Comparison of ENCODE assay signal across 13 mouse cellular contexts in the genomic region with DNA sequence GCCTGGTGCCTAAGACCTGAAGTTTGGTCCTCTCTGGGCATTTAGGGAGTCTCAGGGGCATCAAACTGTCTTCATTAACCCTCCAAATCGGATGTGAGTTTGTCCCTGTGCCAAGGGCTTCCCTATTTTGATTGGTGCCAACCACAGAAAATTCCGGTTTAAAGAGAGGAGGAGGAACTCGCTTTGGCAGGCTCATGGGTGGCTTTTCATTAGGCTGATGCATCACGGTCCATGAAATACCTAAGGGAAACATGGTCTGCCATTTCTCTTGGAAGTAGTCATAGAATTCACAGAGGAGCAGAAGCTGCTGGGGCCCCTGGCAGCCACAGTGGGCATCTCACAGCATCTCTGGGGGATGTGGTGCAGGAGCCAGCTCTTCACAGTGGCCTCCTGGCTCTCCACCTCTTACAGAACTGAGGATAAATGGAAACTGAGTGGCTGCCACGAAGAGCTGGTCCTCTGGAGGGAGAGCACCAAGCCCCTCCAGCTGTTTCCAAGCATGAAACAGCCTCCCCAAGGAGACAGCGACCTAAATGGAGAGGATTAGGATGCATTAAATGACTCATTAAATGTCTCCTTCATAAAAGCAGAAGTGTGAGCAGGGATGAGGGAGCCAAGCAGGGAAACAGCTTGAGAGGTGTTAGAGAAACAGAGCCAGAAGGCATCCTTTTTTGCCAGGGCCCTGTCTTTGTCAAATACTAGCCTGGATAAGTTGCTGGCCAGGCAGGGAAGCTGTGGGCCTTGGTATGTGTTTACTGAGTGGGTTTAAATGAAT.
DNase-seq lines count a peak whose midpoint lies in the region; ATAC-seq lines count a peak whose summit lies in the region.
"Had no signal": no experiment of that assay in that cellular context is flagged by ENCODE, and none has a peak within 500 bp of the region (broad histone marks: within the 10 kb centered on the region; RNA-seq: fewer than 3 reads in every experiment).

No protein-coding gene starts in this region.

- intact Hi-C loops in left cerebral cortex, postnatal 10 days (cut with DNase I) = no loop called here

- ATAC-seq in cerebellum, adult (ENCODE audit: insufficient number of reproducible peaks, low FRiP score, low TSS enrichment) = no peak
- ATAC-seq in megakaryocyte progenitor cell, adult 5-6 weeks (replicated peaks; ENCODE audit: poor library complexity) = no peak
- ATAC-seq: midbrain, embryonic 16.5 days had no signal

- peak; percentile 49 for DNase-seq in cerebellum, postnatal 10 days
- peak; percentile 2 for DNase-seq in left cerebral cortex, adult 11 months (ENCODE audit: low spot score)
- DNase-seq in left cerebral cortex, postnatal 10 days (ENCODE audit: extremely low spot score in 1 of 2, low spot score in 2 of 2) = no peak
- DNase-seq in left cerebral cortex, adult 18-20 months (ENCODE audit: low spot score in 2 of 2) = peak; percentile 9 to 15
- peak; percentile 18 for DNase-seq in right cerebral cortex, postnatal 25 days
- DNase-seq in c-Kit-positive CD71-positive TER-119-positive erythroid progenitor cells, embryonic 14.5 days (ENCODE audit: low spot score) = no peak
- DNase-seq: adrenal gland, postnatal 36 days; cerebellum, adult 2 months; gastrocnemius, postnatal 14 days; kidney, postnatal 25 days had no signal

Comparison
In these comparisons a context has a peak if more than half of its experiments do, and no peak if none do; other contexts are left out.
1. DNase-seq: peak in cerebellum, postnatal 10 days (2 of 2), left cerebral cortex, adult 11 months (single experiment), left cerebral cortex, adult 18-20 months (2 of 2) and right cerebral cortex, postnatal 25 days (single experiment); none in left cerebral cortex, postnatal 10 days (0 of 2) and c-Kit-positive CD71-positive TER-119-positive erythroid progenitor cells, embryonic 14.5 days (single experiment).